Comparison of ENCODE assay signal across 18 mouse cellular contexts in the genomic region with DNA sequence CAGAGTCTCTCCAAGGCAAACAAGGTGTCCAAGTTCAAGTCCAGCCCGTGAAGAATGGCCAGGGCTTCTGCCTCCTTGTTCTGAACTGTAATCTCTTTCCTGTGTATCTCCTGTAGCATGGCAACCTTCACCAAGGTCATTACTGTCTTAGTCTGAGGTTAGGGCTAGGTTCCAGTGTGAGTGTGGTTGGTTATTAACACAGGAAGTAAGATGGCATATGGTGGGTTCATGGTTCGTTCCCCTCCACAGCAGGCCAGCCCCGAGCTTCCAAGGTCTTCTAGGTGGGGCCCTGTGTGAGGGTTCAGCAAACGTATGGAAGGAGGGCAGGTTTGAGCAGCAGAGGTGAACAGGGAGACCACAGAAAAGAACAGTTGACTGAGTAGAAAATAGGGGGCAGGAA. TPM values are rescaled to one million over a fixed set of nuclear protein-coding genes. Genes with fewer than 3 reads are reported as not detected.
DNase-seq lines count a peak whose midpoint lies in the region; ATAC-seq and TF ChIP-seq lines count a peak whose summit lies in the region.
"Had no signal": no experiment of that assay in that cellular context is flagged by ENCODE, and none has a peak within 500 bp of the region (broad histone marks: within the 10 kb centered on the region; RNA-seq: fewer than 3 reads in every experiment).

No protein-coding gene starts in this region.

- ATAC-seq in heart, postnatal 0 days (ENCODE audit: insufficient read depth, low read depth): no peak
- ATAC-seq: forebrain, embryonic 15.5 days had no signal

- H3K4me3 ChIP-seq in heart, postnatal 0 days (ENCODE audit: low read depth, low read length): no peak overlapping the region
- H3K4me3 ChIP-seq: embryonic facial prominence, embryonic 12.5 days; forebrain, embryonic 15.5 days; heart, embryonic 10.5 days; hindbrain, embryonic 10.5 days had no signal

- intact Hi-C loops in heart, postnatal 10 days (cut with DNase I): loop anchor here (5.0 kb wide), 1 partner anchor 145 kb away; a partner anchor contains a TSS

- TF ChIP-seq CTCF in heart, postnatal 0 days (IDR thresholded peaks at IDR 0.05; ENCODE audit: low read depth): no peak

- 84% methylated on average over 4 of the region's 4 CpGs for WGBS in heart, postnatal 0 days

- H3K27ac ChIP-seq in heart, postnatal 0 days (ENCODE audit: low read depth): no peak overlapping the region
- H3K27ac ChIP-seq: embryonic facial prominence, embryonic 12.5 days; forebrain, embryonic 15.5 days; heart, embryonic 10.5 days; hindbrain, embryonic 10.5 days; hindbrain, embryonic 14.5 days had no signal

- DNase-seq in heart, postnatal 0 days (ENCODE audit: low spot score): no peak
- no peak for DNase-seq in heart, postnatal 10 days
- peak; percentile 81 for DNase-seq in kidney, adult 9 months
- DNase-seq in kidney, adult 18-20 months: no peak
- DNase-seq in kidney, postnatal 14 days: peak; percentile 13
- no peak for DNase-seq in urinary bladder, adult 18-20 months (ENCODE audit: low spot score in 2 of 2)
- no peak for DNase-seq in cerebellum, adult 8-10 months
- DNase-seq: adrenal gland, postnatal 10 days; cerebellum, adult 11 months; cerebellum, adult 9-10 months; cerebellum, postnatal 25 days; gastrocnemius, postnatal 10 days; heart, adult 18-20 months had no signal

- no peaks in the 10 kb centered on the region for H3K9me3 ChIP-seq in heart, postnatal 0 days (replicated peaks; ENCODE audit: control insufficient read depth, low read length)
- H3K9me3 ChIP-seq: embryonic facial prominence, embryonic 12.5 days; forebrain, embryonic 15.5 days; heart, embryonic 10.5 days; hindbrain, embryonic 10.5 days had no signal

- 0 out of 2 replicates have a peak overlapping the region, but pooled peaks have one; percentile 16 for H3K9ac ChIP-seq in heart, postnatal 0 days (replicated peaks; ENCODE audit: low read depth, low read length)
- H3K9ac ChIP-seq: embryonic facial prominence, embryonic 12.5 days; forebrain, embryonic 15.5 days; hindbrain, embryonic 14.5 days had no signal

- H3K4me2 ChIP-seq in heart, postnatal 0 days (ENCODE audit: low read depth, low read length): no peak overlapping the region
- H3K4me2 ChIP-seq: embryonic facial prominence, embryonic 12.5 days; forebrain, embryonic 15.5 days; hindbrain, embryonic 14.5 days had no signal

- no peak for TF ChIP-seq EP300 in heart, postnatal 0 days (IDR thresholded peaks at IDR 0.05; ENCODE audit: low read depth)

- no peaks in the 10 kb centered on the region for H3K27me3 ChIP-seq in heart, postnatal 0 days (ENCODE audit: control insufficient read depth, insufficient read depth, low read length)
- H3K27me3 ChIP-seq: embryonic facial prominence, embryonic 12.5 days; forebrain, embryonic 15.5 days had no signal

- H3K4me1 ChIP-seq in heart, postnatal 0 days (ENCODE audit: control insufficient read depth, insufficient read depth): no peaks in the 10 kb centered on the region
- H3K4me1 ChIP-seq: embryonic facial prominence, embryonic 12.5 days had no signal

- peaks cover 11% of the 10 kb centered on the region for H3K36me3 ChIP-seq in heart, postnatal 0 days (replicated peaks; ENCODE audit: control insufficient read depth, insufficient read depth, low read length)
- H3K36me3 ChIP-seq: forebrain, embryonic 15.5 days had no signal

RNA-seq across cellular contexts. Expression of a gene that starts 12.1 kb away (rescaled TPM):
- 25.6 and 32.4 TPM in 2 replicates for total RNA-seq in heart, postnatal 0 days (2014; rRNA removed; ENCODE audit: low replicate concordance)
- 18.9 and 19.6 TPM in 2 replicates for polyA plus RNA-seq in heart, postnatal 0 days (2015; fragmentation: Nextera tagmentation; extraction: Ambion mirVana)
- total RNA-seq in heart, postnatal 10 days (2021): 10 to 100 TPM; 22.7 TPM

RNA-seq across cellular contexts. Expression of a gene that starts 15.9 kb away (rescaled TPM):
- total RNA-seq in heart, postnatal 0 days (2014; rRNA removed; ENCODE audit: low replicate concordance): 31.2 and 52.2 TPM in 2 replicates
- polyA plus RNA-seq in heart, postnatal 0 days (2015; fragmentation: Nextera tagmentation; extraction: Ambion mirVana): 17.3 and 20.5 TPM in 2 replicates
- 10 to 100 TPM; 57.5 to 59.4 TPM for total RNA-seq in heart, postnatal 10 days (2021)

Comparison
In these comparisons a context has a peak if more than half of its experiments do, and no peak if none do; other contexts are left out.
1. DNase-seq: peak in kidney, adult 9 months (single experiment) and kidney, postnatal 14 days (single experiment); none in heart, postnatal 0 days (single experiment), heart, postnatal 10 days (0 of 2), kidney, adult 18-20 months (single experiment), urinary bladder, adult 18-20 months (0 of 2) and cerebellum, adult 8-10 months (single experiment).